Mouse (Mus musculus): ENCODE data around the gene Aftph.

DNA sequence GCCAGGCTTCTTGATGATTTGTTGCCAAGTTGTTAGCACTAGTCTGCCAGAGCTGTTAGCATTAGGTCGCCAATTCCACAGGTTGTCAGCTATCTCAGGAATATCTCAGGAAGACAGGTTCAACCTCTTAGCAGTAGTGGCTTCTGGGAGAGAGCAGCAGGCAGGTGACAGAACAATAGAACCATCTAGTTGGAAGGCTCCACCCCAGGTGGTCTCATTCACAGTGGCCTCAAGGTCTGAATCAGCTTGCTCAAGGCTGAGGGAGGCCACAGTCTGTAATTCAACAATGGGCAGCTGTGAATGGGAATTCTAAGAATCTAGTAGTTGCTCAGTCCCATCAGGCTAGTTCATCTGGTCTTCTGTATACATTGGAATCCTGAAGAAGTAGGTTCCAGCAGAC lies 31.3 kb upstream of the Aftph start:
- TF ChIP-seq POLR2A (IDR thresholded peaks at IDR 0.05; ENCODE audit: low read depth, low read length) (no peak), CTCF (IDR thresholded peaks at IDR 0.05; ENCODE audit: extremely low read depth, insufficient read depth, insufficient read length, insufficient replicate concordance) (no peak)
